Mouse (Mus musculus) forebrain, embryonic 11.5 days (tissue): ENCODE results near the gene Itih1. TPM values are rescaled to one million over a fixed set of nuclear protein-coding genes. Genes with fewer than 3 reads are reported as not detected.

Experiments
- ATAC-seq: fragments of 200-750 bp; cut with Nextera tagmentation; replicated peaks from 2 replicates; pipeline ENCODE4 v1.8.0; 2017; ENCODE audit warnings: moderate TSS enrichment; ENCODE audit not compliant: low FRiP score
- DNase-seq: peaks from one replicate; pipeline ENCODE4 v3.0.0-alpha.2; 2017; ENCODE audit warnings: low spot score
- H3K27ac ChIP-seq: fragments of 300-500 bp; sonication (generic); 2 replicates; pipeline ENCODE4 v1.5.1; 2014; ENCODE audit warnings: low read depth, low read length
- H3K27me3 ChIP-seq: fragments of 300-500 bp; sonication (generic); 2 replicates; pipeline ENCODE4 v1.6.1; 2014; ENCODE audit warnings: mild to moderate bottlenecking, low read length, mixed read lengths; ENCODE audit not compliant: control insufficient read depth, insufficient read depth
- H3K36me3 ChIP-seq: fragments of 300-500 bp; sonication (generic); 2 replicates; pipeline ENCODE4 v1.6.1; 2014; ENCODE audit warnings: mild to moderate bottlenecking, low read length, moderate library complexity, mixed read lengths; ENCODE audit not compliant: control insufficient read depth, insufficient read depth
- H3K4me1 ChIP-seq: fragments of 300-500 bp; sonication (generic); replicated peaks from 2 replicates; pipeline ENCODE4 v1.6.1; 2014; ENCODE audit warnings: low read length, mixed read lengths; ENCODE audit not compliant: control insufficient read depth, insufficient read depth
- H3K4me2 ChIP-seq: fragments of 300-500 bp; sonication (generic); 2 replicates; pipeline ENCODE4 v1.6.1; 2014; ENCODE audit warnings: low read depth, mild to moderate bottlenecking, low read length, moderate library complexity, mixed read lengths; ENCODE audit not compliant: severe bottlenecking
- H3K4me3 ChIP-seq: fragments of 300-500 bp; sonication (generic); 2 replicates; pipeline ENCODE4 v1.5.1; 2014; ENCODE audit warnings: low read depth, low read length
- H3K9ac ChIP-seq: fragments of 300-500 bp; sonication (generic); 2 replicates; pipeline ENCODE4 v1.6.1; 2014; ENCODE audit warnings: low read length
- H3K9me3 ChIP-seq: fragments of 300-500 bp; sonication (generic); 2 replicates; pipeline ENCODE4 v1.6.1; 2016; ENCODE audit warnings: low read length, mixed read lengths; ENCODE audit not compliant: control insufficient read depth
- WGBS: fragments of 180-500 bp; shearing (Covaris S2); extraction: QIAGEN DNeasy Blood & Tissue Kit; methylation state at CpG from one replicate; pipeline ENCODE4 v1.1.7; 2014; 5-methylcytosine and 5-hydroxymethylcytosine counted together
- polyA plus RNA-seq: library from polyadenylated mRNA; unstranded; fragments of >200 nt; fragmentation: Nextera tagmentation; extraction: Ambion mirVana; gene quantifications from 2 replicates; pipeline ENCODE4 v1.2.1, GENCODE M21; 2014

Gene Itih1
- polyA plus RNA-seq, 1 experiment from 2014 or later = not detected

DNA sequence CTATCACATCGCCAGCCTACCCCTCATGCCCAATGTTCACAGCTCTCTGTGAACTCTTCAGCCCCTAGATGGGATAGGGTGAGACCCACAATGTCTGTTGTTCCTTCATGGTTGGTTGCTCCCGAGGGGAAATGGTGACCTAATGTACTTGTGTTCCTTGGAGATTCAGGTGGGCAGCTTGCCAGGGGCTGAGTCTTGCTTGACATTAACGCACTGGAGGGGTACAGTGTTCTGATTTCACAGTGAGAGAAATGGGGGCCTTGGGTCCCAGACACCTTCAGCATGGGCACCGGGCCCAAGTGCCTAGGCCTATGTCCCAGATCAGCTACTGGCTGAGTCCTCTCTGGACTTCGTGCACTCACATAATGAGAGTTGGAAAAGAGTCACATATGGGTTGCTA is 29.7 kb downstream of the Itih1 start:
- H3K9me3 ChIP-seq = no peaks in the 10 kb centered on the region
- ATAC-seq (no peak), DNase-seq (no peak)
- H3K4me2 ChIP-seq = no peak overlapping the region
- H3K9ac ChIP-seq = no peak overlapping the region
- no peak overlapping the region for H3K4me3 ChIP-seq
- no peaks in the 10 kb centered on the region for H3K27me3 ChIP-seq
- no peak overlapping the region for H3K27ac ChIP-seq
- 88% methylated on average over 5 of the region's 5 CpGs for WGBS
- H3K4me1 ChIP-seq = no peaks in the 10 kb centered on the region
- no peaks in the 10 kb centered on the region for H3K36me3 ChIP-seq

GRCm38 (mm10) chr14:30912641-30913040 is 30.4 kb downstream of the Itih1 start:
- no peak overlapping the region for H3K9ac ChIP-seq
- 86% methylated on average over 8 of the region's 8 CpGs for WGBS
- H3K27me3 ChIP-seq = no peaks in the 10 kb centered on the region
- DNase-seq (no peak), ATAC-seq (no peak)
- H3K4me1 ChIP-seq = no peaks in the 10 kb centered on the region
- H3K4me3 ChIP-seq = no peak overlapping the region
- no peaks in the 10 kb centered on the region for H3K9me3 ChIP-seq
- H3K36me3 ChIP-seq = no peaks in the 10 kb centered on the region
- H3K4me2 ChIP-seq = no peak overlapping the region
- H3K27ac ChIP-seq = no peak overlapping the region

DNA sequence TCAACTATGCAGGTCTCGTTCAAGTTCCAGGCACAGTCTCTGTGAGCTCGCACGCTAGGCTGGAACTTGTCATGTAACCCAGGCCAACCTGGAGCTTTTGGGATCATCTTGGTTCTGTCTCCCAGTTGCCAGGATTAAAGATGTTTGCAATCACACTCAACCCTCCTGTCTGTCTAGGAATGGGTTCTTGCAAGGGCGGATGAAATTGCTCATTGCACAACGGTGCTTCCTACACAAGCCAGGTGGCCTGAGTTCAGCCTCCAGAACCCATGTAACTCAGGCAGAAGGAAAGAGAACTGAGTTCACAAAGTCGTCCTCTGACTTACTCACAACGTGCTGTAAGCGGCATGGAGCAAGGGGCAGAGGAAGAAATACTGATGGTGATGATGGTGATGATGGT is 31.9 kb downstream of the Itih1 start:
- WGBS = 92% methylated on average over 8 of the region's 8 CpGs
- ATAC-seq = no peak
- Histone ChIP-seq H3K27ac (no peak overlapping the region), H3K36me3 (no peaks in the 10 kb centered on the region), H3K9ac (no peak overlapping the region), H3K4me2 (no peak overlapping the region), H3K27me3 (no peaks in the 10 kb centered on the region), H3K9me3 (no peaks in the 10 kb centered on the region), H3K4me3 (no peak overlapping the region), H3K4me1 (no peaks in the 10 kb centered on the region)
- DNase-seq = no peak

DNA sequence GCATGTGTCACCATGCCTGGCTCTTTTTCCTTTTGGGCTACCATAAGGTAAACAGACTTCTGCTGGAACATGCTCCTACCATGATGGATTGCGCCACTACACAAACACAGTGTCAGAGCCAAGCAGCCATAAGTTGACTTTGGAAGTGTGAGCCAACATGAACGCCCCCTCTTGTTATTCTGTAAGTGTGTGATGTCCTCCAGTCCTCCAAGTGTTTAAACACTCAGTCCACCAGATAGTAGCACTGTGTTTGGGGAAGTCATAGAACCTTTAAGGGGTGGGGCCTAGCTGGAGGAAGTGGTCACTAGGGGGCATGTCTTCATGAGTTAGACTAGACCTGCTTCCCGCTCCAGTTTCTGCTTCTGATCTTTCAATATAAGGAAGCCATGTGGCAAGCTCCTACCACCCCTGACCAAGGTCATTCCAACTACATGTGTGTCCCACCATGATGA is 35.2 kb downstream of the Itih1 start:
- H3K27ac ChIP-seq = no peak overlapping the region
- H3K27me3 ChIP-seq = no peaks in the 10 kb centered on the region
- no peak overlapping the region for H3K4me3 ChIP-seq
- no peaks in the 10 kb centered on the region for H3K36me3 ChIP-seq
- H3K4me2 ChIP-seq = no peak overlapping the region
- no peaks in the 10 kb centered on the region for H3K4me1 ChIP-seq
- ATAC-seq (no peak), DNase-seq (no peak)
- no peak overlapping the region for H3K9ac ChIP-seq
- WGBS = 91% methylated on average over 3 of the region's 3 CpGs
- no peaks in the 10 kb centered on the region for H3K9me3 ChIP-seq

DNA sequence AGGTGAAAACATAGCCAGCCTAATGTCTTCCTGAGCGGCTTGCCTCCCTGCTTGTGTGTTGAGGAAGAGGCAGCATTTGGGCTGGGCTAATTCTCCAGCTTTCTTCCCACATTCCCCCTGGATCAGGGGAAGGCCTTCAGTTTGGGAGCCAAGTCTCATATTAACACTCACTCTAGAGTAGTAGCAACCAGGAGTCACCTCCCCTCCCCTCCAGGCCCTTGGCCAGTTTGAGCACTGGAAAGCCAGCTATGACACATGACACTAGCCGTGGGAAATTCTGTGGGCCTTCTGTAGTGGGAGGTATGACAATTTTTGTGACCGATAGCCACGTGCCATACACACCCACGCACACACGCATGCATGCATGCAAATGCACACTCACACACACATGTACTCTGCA is 37.1 kb downstream of the Itih1 start:
- Histone ChIP-seq H3K27me3 (no peaks in the 10 kb centered on the region), H3K4me2 (no peak overlapping the region), H3K4me3 (no peak overlapping the region), H3K4me1 (no peaks in the 10 kb centered on the region), H3K9ac (no peak overlapping the region), H3K36me3 (no peaks in the 10 kb centered on the region), H3K9me3 (no peaks in the 10 kb centered on the region), H3K27ac (no peak overlapping the region)
- WGBS = 93% methylated on average over 6 of the region's 6 CpGs
- DNase-seq (no peak), ATAC-seq (no peak)

DNA sequence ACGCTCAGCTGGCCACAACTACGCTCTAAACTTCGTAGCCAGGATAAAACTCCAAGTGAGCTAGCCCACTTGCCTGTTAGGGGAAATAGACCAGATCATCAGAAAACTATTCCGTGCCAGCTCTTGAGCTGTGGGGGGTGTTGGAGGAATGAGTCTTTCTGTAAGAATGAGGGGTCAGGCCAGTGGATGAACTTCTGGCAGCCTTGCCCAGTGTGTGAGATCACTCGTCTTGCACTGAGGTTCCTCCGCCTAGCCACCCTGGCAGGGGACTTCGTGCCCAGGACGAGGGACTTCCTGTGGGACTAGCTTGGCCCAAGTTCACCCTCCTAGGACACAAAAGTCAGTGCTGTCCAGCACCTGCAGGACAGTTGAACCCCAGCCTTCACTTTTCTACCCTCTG is 38.8 kb downstream of the Itih1 start:
- WGBS = 92% methylated on average over 8 of the region's 8 CpGs
- Histone ChIP-seq H3K4me3 (no peak overlapping the region), H3K9me3 (0 out of 2 replicates have a peak, but pooled peaks cover 2% of the 10 kb centered on the region), H3K36me3 (no peaks in the 10 kb centered on the region), H3K4me2 (no peak overlapping the region), H3K4me1 (no peaks in the 10 kb centered on the region), H3K9ac (no peak overlapping the region), H3K27ac (no peak overlapping the region), H3K27me3 (no peaks in the 10 kb centered on the region)
- ATAC-seq = no peak
- no peak for DNase-seq

- no peaks in the 10 kb centered on the region for H3K36me3 ChIP-seq
- WGBS = 76% methylated on average over 3 of the region's 3 CpGs
- ATAC-seq (no peak), DNase-seq (no peak)
- no peaks in the 10 kb centered on the region for H3K27me3 ChIP-seq
- H3K4me3 ChIP-seq = no peak overlapping the region
- no peak overlapping the region for H3K4me2 ChIP-seq
- H3K4me1 ChIP-seq = no peaks in the 10 kb centered on the region
- H3K27ac ChIP-seq = no peak overlapping the region
- H3K9me3 ChIP-seq = 0 out of 2 replicates have a peak, but pooled peaks cover 2% of the 10 kb centered on the region
- H3K9ac ChIP-seq = no peak overlapping the region
Measured at GRCm38 (mm10) chr14:30903036-30903435, 40.1 kb downstream of the Itih1 start.

- H3K4me3 ChIP-seq = no peak overlapping the region
- ATAC-seq = no peak
- 0 out of 2 replicates have a peak, but pooled peaks cover 2% of the 10 kb centered on the region for H3K9me3 ChIP-seq
- no peak overlapping the region for H3K4me2 ChIP-seq
- H3K36me3 ChIP-seq = no peaks in the 10 kb centered on the region
- no peaks in the 10 kb centered on the region for H3K4me1 ChIP-seq
- no peak overlapping the region for H3K9ac ChIP-seq
- H3K27me3 ChIP-seq = no peaks in the 10 kb centered on the region
- no peak for DNase-seq
- H3K27ac ChIP-seq = no peak overlapping the region
- 93% methylated on average over 5 of the region's 5 CpGs for WGBS
Measured at GRCm38 (mm10) chr14:30902628-30903027, 40.5 kb downstream of the Itih1 start.

GRCm38 (mm10) chr14:30899972-30900371 is 43.1 kb downstream of the Itih1 start:
- Histone ChIP-seq H3K4me2 (no peak overlapping the region), H3K27ac (no peak overlapping the region), H3K9ac (no peak overlapping the region), H3K4me3 (no peak overlapping the region), H3K4me1 (no peaks in the 10 kb centered on the region), H3K36me3 (no peaks in the 10 kb centered on the region), H3K9me3 (0 out of 2 replicates have a peak, but pooled peaks cover 2% of the 10 kb centered on the region), H3K27me3 (no peaks in the 10 kb centered on the region)
- no peak for ATAC-seq
- WGBS = 32% methylated on average over 3 of the region's 3 CpGs
- DNase-seq = no peak
